8 mouse cellular contexts compared by ENCODE assay signal in genomic region chr1:133251625-133252034, GRCm38 (mm10). TPM values are rescaled to one million over a fixed set of nuclear protein-coding genes. Genes with fewer than 3 reads are reported as not detected.
DNase-seq lines count a peak whose midpoint lies in the region; ATAC-seq and TF ChIP-seq lines count a peak whose summit lies in the region.

No protein-coding gene starts in this region.

- ATAC-seq in forebrain, postnatal 0 days: no peak
- ATAC-seq in forebrain, embryonic 14.5 days: no peak
- peak; percentile 78; the same call in 1 of the 2 replicates for ATAC-seq in lung, embryonic 15.5 days (ENCODE audit: borderline replicate concordance, extremely low read depth, low FRiP score, low TSS enrichment)
- ATAC-seq in midbrain, embryonic 11.5 days (ENCODE audit: low FRiP score): no peak
- no peak for ATAC-seq in midbrain, embryonic 15.5 days (replicated peaks)

- no peak overlapping the region for H3K4me3 ChIP-seq in forebrain, postnatal 0 days (ENCODE audit: low read depth, low read length)
- H3K4me3 ChIP-seq in forebrain, embryonic 14.5 days (ENCODE audit: low read depth, low read length): no peak overlapping the region
- H3K4me3 ChIP-seq in lung, embryonic 15.5 days: no peak overlapping the region
- H3K4me3 ChIP-seq in midbrain, embryonic 11.5 days (ENCODE audit: low read depth, low read length): no peak overlapping the region
- H3K4me3 ChIP-seq in midbrain, embryonic 15.5 days: no peak overlapping the region

- H3K4me1 ChIP-seq in forebrain, postnatal 0 days (ENCODE audit: insufficient read depth): peaks cover 14% of the 10 kb centered on the region; the same call in 1 of the 2 replicates
- peaks cover 17% of the 10 kb centered on the region for H3K4me1 ChIP-seq in forebrain, embryonic 14.5 days (ENCODE audit: control insufficient read depth, insufficient read depth, low read length)
- H3K4me1 ChIP-seq in lung, embryonic 15.5 days: peaks cover 72% of the 10 kb centered on the region
- H3K4me1 ChIP-seq in midbrain, embryonic 11.5 days (ENCODE audit: control insufficient read depth, insufficient read depth, low read length): peaks cover 24% of the 10 kb centered on the region
- peaks cover 66% of the 10 kb centered on the region for H3K4me1 ChIP-seq in midbrain, embryonic 15.5 days

- no peaks in the 10 kb centered on the region for H3K36me3 ChIP-seq in forebrain, postnatal 0 days (ENCODE audit: insufficient read depth)
- no peaks in the 10 kb centered on the region for H3K36me3 ChIP-seq in forebrain, embryonic 14.5 days (ENCODE audit: control insufficient read depth, insufficient read depth, low read length)
- H3K36me3 ChIP-seq in lung, embryonic 15.5 days: no peaks in the 10 kb centered on the region
- 0 out of 2 replicates have a peak, but pooled peaks cover 2% of the 10 kb centered on the region for H3K36me3 ChIP-seq in midbrain, embryonic 11.5 days (ENCODE audit: control insufficient read depth, insufficient read depth, low read length)
- H3K36me3 ChIP-seq in midbrain, embryonic 15.5 days (replicated peaks): no peaks in the 10 kb centered on the region

- no peak overlapping the region for H3K9ac ChIP-seq in forebrain, postnatal 0 days
- H3K9ac ChIP-seq in forebrain, embryonic 14.5 days (ENCODE audit: low read length): no peak overlapping the region
- H3K9ac ChIP-seq in lung, embryonic 15.5 days: no peak overlapping the region
- H3K9ac ChIP-seq in midbrain, embryonic 11.5 days (ENCODE audit: low read length): no peak overlapping the region
- no peak overlapping the region for H3K9ac ChIP-seq in midbrain, embryonic 15.5 days

- H3K27me3 ChIP-seq in forebrain, postnatal 0 days (ENCODE audit: insufficient read depth, low read length): no peaks in the 10 kb centered on the region
- H3K27me3 ChIP-seq in forebrain, embryonic 14.5 days (replicated peaks; ENCODE audit: control insufficient read depth, insufficient read depth, low read length): no peaks in the 10 kb centered on the region
- H3K27me3 ChIP-seq in lung, embryonic 15.5 days: no peaks in the 10 kb centered on the region
- H3K27me3 ChIP-seq in midbrain, embryonic 11.5 days (ENCODE audit: control insufficient read depth, insufficient read depth, low read length): no peaks in the 10 kb centered on the region
- no peaks in the 10 kb centered on the region for H3K27me3 ChIP-seq in midbrain, embryonic 15.5 days (replicated peaks)

- no peak for TF ChIP-seq CTCF in forebrain, postnatal 0 days (IDR thresholded peaks at IDR 0.05; ENCODE audit: low read depth)

- H3K9me3 ChIP-seq in forebrain, postnatal 0 days (ENCODE audit: low read length): no peaks in the 10 kb centered on the region
- H3K9me3 ChIP-seq in forebrain, embryonic 14.5 days (replicated peaks; ENCODE audit: control insufficient read depth, low read length): no peaks in the 10 kb centered on the region
- H3K9me3 ChIP-seq in lung, embryonic 15.5 days: no peaks in the 10 kb centered on the region
- no peaks in the 10 kb centered on the region for H3K9me3 ChIP-seq in midbrain, embryonic 11.5 days (ENCODE audit: control insufficient read depth, low read length)
- no peaks in the 10 kb centered on the region for H3K9me3 ChIP-seq in midbrain, embryonic 15.5 days

- 36% methylated on average over 5 of the region's 5 CpGs for WGBS in forebrain, postnatal 0 days
- 41% methylated on average over 5 of the region's 5 CpGs for WGBS in forebrain, embryonic 14.5 days
- WGBS in lung, embryonic 15.5 days: 18% methylated on average over 5 of the region's 5 CpGs
- WGBS in midbrain, embryonic 11.5 days: 48% methylated on average over 5 of the region's 5 CpGs
- whole genome bisulfite sequencing in midbrain, embryonic 15.5 days: 41% methylated on average over 5 of the region's 5 CpGs

- H3K27ac ChIP-seq in forebrain, postnatal 0 days (ENCODE audit: low read depth, low read length): peak overlapping the region; percentile 29; the same call in 1 of the 2 replicates
- H3K27ac ChIP-seq in forebrain, embryonic 14.5 days (ENCODE audit: low read depth, low read length): no peak overlapping the region
- peak overlapping the region; percentile 89 for H3K27ac ChIP-seq in lung, embryonic 15.5 days
- no peak overlapping the region for H3K27ac ChIP-seq in midbrain, embryonic 11.5 days (ENCODE audit: low read depth, low read length)
- no peak overlapping the region for H3K27ac ChIP-seq in midbrain, embryonic 15.5 days

- DNase-seq in forebrain, postnatal 0 days: peak; percentile 51
- DNase-seq in forebrain, embryonic 14.5 days (ENCODE audit: low spot score): no peak
- DNase-seq in heart, adult 9 months (ENCODE audit: low spot score in 2 of 2): peak; percentile 75 to 76
- DNase-seq in kidney, adult 18-20 months: peak; percentile 76
- no peak for DNase-seq in cerebellum, adult 11-12 months
- no peak for DNase-seq in midbrain, embryonic 11.5 days (ENCODE audit: low spot score, missing footprints)

- H3K4me2 ChIP-seq in forebrain, postnatal 0 days (ENCODE audit: low read depth): no peak overlapping the region
- no peak overlapping the region for H3K4me2 ChIP-seq in forebrain, embryonic 14.5 days (ENCODE audit: low read length)
- H3K4me2 ChIP-seq in lung, embryonic 15.5 days: no peak overlapping the region
- H3K4me2 ChIP-seq in midbrain, embryonic 11.5 days: no peak overlapping the region
- no peak overlapping the region for H3K4me2 ChIP-seq in midbrain, embryonic 15.5 days

RNA-seq across cellular contexts. Expression of gene Golt1a, which starts 58.0 kb away (rescaled TPM):
- total RNA-seq in forebrain, postnatal 0 days (2014; rRNA removed): 0.15 and 0.29 TPM in 2 replicates
- 0.19 TPM in 1 of 2 replicates, not detected in the other for polyA plus RNA-seq in forebrain, postnatal 0 days (2015; fragmentation: Nextera tagmentation; extraction: Ambion mirVana)
- not detected in 2 replicates for polyA plus RNA-seq in forebrain, embryonic 14.5 days (2014; fragmentation: Nextera tagmentation; extraction: Ambion mirVana)
- 0.16 TPM in 1 of 2 replicates, not detected in the other for polyA plus RNA-seq in lung, embryonic 15.5 days (2015; fragmentation: Nextera tagmentation; extraction: Ambion mirVana)
- not detected in 2 replicates for polyA plus RNA-seq in midbrain, embryonic 11.5 days (2014; fragmentation: Nextera tagmentation; extraction: Ambion mirVana)
- 0.17 TPM in 1 of 2 replicates, not detected in the other for polyA plus RNA-seq in midbrain, embryonic 15.5 days (2015; fragmentation: Nextera tagmentation; extraction: Ambion mirVana)

Comparison
In these comparisons a context has a peak if more than half of its experiments do, and no peak if none do; other contexts are left out.
1. DNase-seq: peak in forebrain, postnatal 0 days (single experiment), heart, adult 9 months (2 of 2) and kidney, adult 18-20 months (single experiment); none in forebrain, embryonic 14.5 days (single experiment), cerebellum, adult 11-12 months (single experiment) and midbrain, embryonic 11.5 days (single experiment).
2. H3K27ac ChIP-seq: peak in forebrain, postnatal 0 days (single experiment) and lung, embryonic 15.5 days (single experiment); none in forebrain, embryonic 14.5 days (single experiment), midbrain, embryonic 11.5 days (single experiment) and midbrain, embryonic 15.5 days (single experiment).